Mouse (Mus musculus) cerebellum, adult 2 months (tissue): ENCODE data around the gene Fam20c.

Experiments used
- CTCF ChIP-seq: fragments of 200-500 bp; IDR thresholded peaks from 2 replicates; pipeline ENCODE4 v1.5.1; 2011; ENCODE audit warnings: low read depth, mild to moderate bottlenecking, control low read depth, low read length, moderate library complexity, borderline replicate concordance; ENCODE audit not compliant: insufficient read depth
- POLR2A ChIP-seq: fragments of 200-500 bp; IDR thresholded peaks from 2 replicates; pipeline ENCODE4 v1.6.1; 2011; ENCODE audit warnings: low read length, control low read depth, borderline replicate concordance; ENCODE audit not compliant: insufficient read depth

DNA sequence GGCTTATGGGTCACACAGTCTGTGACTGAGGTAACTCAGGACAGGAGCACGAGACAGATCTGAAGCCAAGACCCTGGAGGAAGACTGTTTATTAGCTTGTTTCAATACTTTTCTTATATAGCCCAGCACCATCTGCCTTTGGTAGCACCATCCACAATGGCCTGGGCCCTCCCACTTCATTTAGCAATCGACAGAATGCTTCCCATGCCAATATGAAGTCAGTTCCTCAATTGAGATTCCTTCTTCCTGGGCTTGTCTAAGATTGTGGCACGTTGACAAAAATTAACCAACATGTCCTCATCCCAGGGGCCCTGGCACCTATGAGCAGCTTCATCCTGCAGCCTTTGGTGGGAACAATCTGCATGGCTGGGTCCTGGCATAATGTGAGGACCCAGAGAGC is 14.2 kb upstream of the Fam20c start:
- no peak for TF ChIP-seq CTCF
- no peak for TF ChIP-seq POLR2A
